Comparison of ENCODE assay signal across 9 mouse cellular contexts in genomic region chr4:62506798-62507197, GRCm38 (mm10). TPM values are rescaled to one million over a fixed set of nuclear protein-coding genes. Genes with fewer than 3 reads are reported as not detected.
DNase-seq lines count a peak whose midpoint lies in the region; ATAC-seq and TF ChIP-seq lines count a peak whose summit lies in the region.
"Had no signal": no experiment of that assay in that cellular context is flagged by ENCODE, and none has a peak within 500 bp of the region (broad histone marks: within the 10 kb centered on the region; RNA-seq: fewer than 3 reads in every experiment).

No protein-coding gene starts in this region.

- no peak overlapping the region for H3K4me2 ChIP-seq in lung, embryonic 14.5 days

- no peak overlapping the region for H3K9ac ChIP-seq in lung, embryonic 14.5 days

- DNase-seq in adrenal gland, adult 2 months, result peak; percentile 54
- DNase-seq in adrenal gland, postnatal 4 days (ENCODE audit: low spot score in 2 of 2), result no peak
- no peak for DNase-seq in lung, embryonic 14.5 days
- no peak for DNase-seq in lung, postnatal 10 days
- no peak for DNase-seq in ovary, postnatal 10 days (ENCODE audit: low spot score)

- no peak for ATAC-seq in lung, embryonic 14.5 days (ENCODE audit: insufficient read depth)
- ATAC-seq in hematopoietic stem cell, adult 5-6 weeks (replicated peaks in 1 of 2; ENCODE audit: insufficient read depth in 1 of 2, low FRiP score in 2 of 2, low TSS enrichment in 1 of 2, low read depth in 1 of 2, poor library complexity in 2 of 2, severe bottlenecking in 2 of 2), result peak; percentile 34 to 38; a peak in 1 of 4 replicates
- peak; percentile 7; the same call in 1 of the 2 replicates for ATAC-seq in megakaryocyte-erythroid progenitor cell, adult 5-6 weeks (replicated peaks; ENCODE audit: low FRiP score, low TSS enrichment, poor library complexity, severe bottlenecking)
- no peak for ATAC-seq in megakaryocyte, adult 5-6 weeks (ENCODE audit: poor library complexity, severe bottlenecking)

- no peak overlapping the region for H3K27ac ChIP-seq in lung, embryonic 14.5 days (ENCODE audit: low read depth)

- WGBS in lung, embryonic 14.5 days, result 45% methylated on average over 2 of the region's 2 CpGs

- no peak overlapping the region for H3K4me3 ChIP-seq in lung, embryonic 14.5 days (ENCODE audit: low read depth, low read length)
- H3K4me3 ChIP-seq: erythroblast, embryonic 14.5 days had no signal

- H3K36me3 ChIP-seq in lung, embryonic 14.5 days (ENCODE audit: insufficient read depth), result peaks cover 45% of the 10 kb centered on the region

- 0 out of 2 replicates have a peak, but pooled peaks cover 3% of the 10 kb centered on the region for H3K4me1 ChIP-seq in lung, embryonic 14.5 days (ENCODE audit: insufficient read depth)

- H3K9me3 ChIP-seq in lung, embryonic 14.5 days (ENCODE audit: low read depth, low read length), result no peaks in the 10 kb centered on the region

- no peaks in the 10 kb centered on the region for H3K27me3 ChIP-seq in lung, embryonic 14.5 days (ENCODE audit: insufficient read depth, low read length)

- TF ChIP-seq CTCF in lung, embryonic 14.5 days (IDR thresholded peaks at IDR 0.05; ENCODE audit: low read depth), result peak; percentile 22; the same call in 1 of the 2 replicates

RNA-seq across cellular contexts. Expression of gene Hdhd3, which starts 3.5 kb away (rescaled TPM):
- 10 to 100 TPM in 1 of 2 experiments, 1 to 10 TPM in 1; 9.2 to 26.1 TPM for total RNA-seq in adrenal gland, adult 2 months (2021)
- 16.8 and 20.1 TPM in 2 replicates for polyA plus RNA-seq in adrenal gland, adult 2 months (2012; rRNA removed)
- 10 to 100 TPM; 14.3 to 14.7 TPM for total RNA-seq in adrenal gland, postnatal 4 days (2021)
- polyA plus RNA-seq in lung, embryonic 14.5 days (2014; fragmentation: Nextera tagmentation; extraction: Ambion mirVana), result 16.6 and 17.7 TPM in 2 replicates
- total RNA-seq in hematopoietic stem cell, adult 5-6 weeks (2017), result 3.1 and 3.3 TPM in 2 replicates
- 2.0 and 4.8 TPM in 2 replicates for total RNA-seq in megakaryocyte-erythroid progenitor cell, adult 5-6 weeks (2014; fragmentation: Nextera tagmentation)
- 2.8 and 3.9 TPM in 2 replicates for total RNA-seq in megakaryocyte-erythroid progenitor cell, adult 5-6 weeks (2017)
- 0.14 TPM in 1 of 2 replicates, not detected in the other for total RNA-seq in megakaryocyte, adult 5-6 weeks (2015)
- total RNA-seq in megakaryocyte, adult 5-6 weeks (2017), result not detected in 2 replicates

RNA-seq across cellular contexts. Expression of gene Alad, which starts 12.9 kb away (rescaled TPM):
- total RNA-seq in adrenal gland, adult 2 months (2021), result 100 to 1,000 TPM; 102 to 118 TPM
- polyA plus RNA-seq in adrenal gland, adult 2 months (2012; rRNA removed), result 313 and 413 TPM in 2 replicates
- 100 to 1,000 TPM; 108 to 110 TPM for total RNA-seq in adrenal gland, postnatal 4 days (2021)
- 103 and 110 TPM in 2 replicates for polyA plus RNA-seq in lung, embryonic 14.5 days (2014; fragmentation: Nextera tagmentation; extraction: Ambion mirVana)
- 28.8 and 35.6 TPM in 2 replicates for total RNA-seq in hematopoietic stem cell, adult 5-6 weeks (2017)
- 310 and 320 TPM in 2 replicates for total RNA-seq in megakaryocyte-erythroid progenitor cell, adult 5-6 weeks (2014; fragmentation: Nextera tagmentation)
- total RNA-seq in megakaryocyte-erythroid progenitor cell, adult 5-6 weeks (2017), result 64.9 and 137 TPM in 2 replicates
- 12.5 and 16.9 TPM in 2 replicates for total RNA-seq in megakaryocyte, adult 5-6 weeks (2015)
- 5.1 and 9.2 TPM in 2 replicates for total RNA-seq in megakaryocyte, adult 5-6 weeks (2017)

RNA-seq across cellular contexts. Expression of gene Pole3, which starts 18.1 kb away (rescaled TPM):
- 10 to 100 TPM; 48.4 to 50.5 TPM for total RNA-seq in adrenal gland, adult 2 months (2021)
- polyA plus RNA-seq in adrenal gland, adult 2 months (2012; rRNA removed), result 11.7 and 13.8 TPM in 2 replicates
- 10 to 100 TPM; 60.4 to 64.4 TPM for total RNA-seq in adrenal gland, postnatal 4 days (2021)
- 94.5 and 96.4 TPM in 2 replicates for polyA plus RNA-seq in lung, embryonic 14.5 days (2014; fragmentation: Nextera tagmentation; extraction: Ambion mirVana)
- 72.7 and 78.2 TPM in 2 replicates for total RNA-seq in hematopoietic stem cell, adult 5-6 weeks (2017)
- 84.0 and 122 TPM in 2 replicates for total RNA-seq in megakaryocyte-erythroid progenitor cell, adult 5-6 weeks (2014; fragmentation: Nextera tagmentation)
- 135 and 144 TPM in 2 replicates for total RNA-seq in megakaryocyte-erythroid progenitor cell, adult 5-6 weeks (2017)
- 22.8 and 22.9 TPM in 2 replicates for total RNA-seq in megakaryocyte, adult 5-6 weeks (2015)
- total RNA-seq in megakaryocyte, adult 5-6 weeks (2017), result 28.6 and 38.4 TPM in 2 replicates

RNA-seq across cellular contexts. Expression of gene 4933430I17Rik, which starts 18.4 kb away (rescaled TPM):
- under 1 TPM; 0.14 to 0.31 TPM for total RNA-seq in adrenal gland, adult 2 months (2021)
- polyA plus RNA-seq in adrenal gland, adult 2 months (2012; rRNA removed), result 0.06 TPM in 1 of 2 replicates, not detected in the other
- under 1 TPM; 0.62 to 0.87 TPM for total RNA-seq in adrenal gland, postnatal 4 days (2021)
- polyA plus RNA-seq in lung, embryonic 14.5 days (2014; fragmentation: Nextera tagmentation; extraction: Ambion mirVana), result 0.68 and 1.1 TPM in 2 replicates
- not detected in 2 replicates for total RNA-seq in hematopoietic stem cell, adult 5-6 weeks (2017)
- total RNA-seq in megakaryocyte-erythroid progenitor cell, adult 5-6 weeks (2014; fragmentation: Nextera tagmentation), result not detected in 2 replicates
- not detected in 2 replicates for total RNA-seq in megakaryocyte-erythroid progenitor cell, adult 5-6 weeks (2017)
- 0.31 TPM in 1 of 2 replicates, not detected in the other for total RNA-seq in megakaryocyte, adult 5-6 weeks (2015)
- total RNA-seq in megakaryocyte, adult 5-6 weeks (2017), result 0.26 TPM in 1 of 2 replicates, not detected in the other
- polyA plus RNA-seq: erythroblast, embryonic 14.5 days had no signal

RNA-seq across cellular contexts. Expression of gene Bspry, which starts 26.9 kb away (rescaled TPM):
- 10 to 100 TPM in 1 of 2 experiments, 1 to 10 TPM in 1; 3.0 to 13.9 TPM for total RNA-seq in adrenal gland, adult 2 months (2021)
- 10.9 and 15.3 TPM in 2 replicates for polyA plus RNA-seq in adrenal gland, adult 2 months (2012; rRNA removed)
- 1 to 10 TPM; 2.7 to 4.6 TPM for total RNA-seq in adrenal gland, postnatal 4 days (2021)
- 30.5 and 31.0 TPM in 2 replicates for polyA plus RNA-seq in lung, embryonic 14.5 days (2014; fragmentation: Nextera tagmentation; extraction: Ambion mirVana)
- total RNA-seq in hematopoietic stem cell, adult 5-6 weeks (2017), result 0.94 and 1.2 TPM in 2 replicates
- total RNA-seq in megakaryocyte-erythroid progenitor cell, adult 5-6 weeks (2014; fragmentation: Nextera tagmentation), result not detected in 2 replicates
- 0.09 and 1.0 TPM in 2 replicates for total RNA-seq in megakaryocyte-erythroid progenitor cell, adult 5-6 weeks (2017)
- total RNA-seq in megakaryocyte, adult 5-6 weeks (2015), result 0.57 TPM in 1 of 2 replicates, not detected in the other
- total RNA-seq in megakaryocyte, adult 5-6 weeks (2017), result 0.08 and 0.18 TPM in 2 replicates
- polyA plus RNA-seq: erythroblast, embryonic 14.5 days had no signal

Comparison
In these comparisons a context has a peak if more than half of its experiments do, and no peak if none do; other contexts are left out.
1. ATAC-seq: peak in hematopoietic stem cell, adult 5-6 weeks (2 of 2) and megakaryocyte-erythroid progenitor cell, adult 5-6 weeks (single experiment); none in lung, embryonic 14.5 days (single experiment) and megakaryocyte, adult 5-6 weeks (single experiment).